Mouse (Mus musculus) megakaryocyte, embryonic 14.5 days (primary cell): ENCODE measurements around the gene Atp6v1g2.

Source experiments
- FLI1 ChIP-seq: IDR thresholded peaks from 2 replicates; pipeline ENCODE4 v1.6.1; 2012; ENCODE audit warnings: low read length, inconsistent platforms, mixed read lengths
- GATA1 ChIP-seq: IDR thresholded peaks from 3 replicates; pipeline ENCODE4 v1.6.1; 2012; ENCODE audit warnings: mixed read lengths, low read length, inconsistent platforms, borderline replicate concordance

- TF ChIP-seq GATA1 (no peak), FLI1 (no peak)
These were observed 38.8 kb downstream of the Atp6v1g2 start for GRCm38 (mm10) chr17:35272249-35272648.
